Mouse (Mus musculus) hindbrain, embryonic 10.5 days (tissue): ENCODE measurements at regions not wholly inside any gene's neighbourhood (a gene's known extent, or its start where the extent isn't known, plus 50 kb on each side); places are given as distances from the start of the nearest gene placed in this dataset.
"Not testable (repeated sequence)": the region's sequence is repeated elsewhere in the genome, so short reads cannot be mapped to it uniquely, and the experiment has no call there.

ENCODE experiments used
- DNase-seq: peaks from one replicate; pipeline ENCODE4 v3.0.0-alpha.2; 2017; ENCODE audit warnings: low spot score
- H3K27ac ChIP-seq: fragments of 300-500 bp; sonication (generic); 2 replicates; pipeline ENCODE4 v1.5.1; 2016; ENCODE audit warnings: mild to moderate bottlenecking, moderate library complexity
- H3K27me3 ChIP-seq: fragments of 300-500 bp; sonication (generic); 2 replicates; pipeline ENCODE4 v1.6.1; 2016; ENCODE audit warnings: mild to moderate bottlenecking; ENCODE audit not compliant: poor library complexity, insufficient read depth, severe bottlenecking
- H3K36me3 ChIP-seq: fragments of 300-500 bp; sonication (generic); 2 replicates; pipeline ENCODE4 v1.6.1; 2016; ENCODE audit warnings: mild to moderate bottlenecking, moderate library complexity
- H3K4me1 ChIP-seq: fragments of 300-500 bp; sonication (generic); replicated peaks from 2 replicates; pipeline ENCODE4 v1.6.1; 2016; ENCODE audit warnings: mild to moderate bottlenecking
- H3K4me3 ChIP-seq: fragments of 300-500 bp; sonication (generic); 2 replicates; pipeline ENCODE4 v1.5.1; 2016; ENCODE audit warnings: mild to moderate bottlenecking, moderate library complexity
- H3K9me3 ChIP-seq: fragments of 300-500 bp; sonication (generic); 2 replicates; pipeline ENCODE4 v1.6.1; 2016; ENCODE audit warnings: mild to moderate bottlenecking, moderate library complexity
- WGBS: fragments of 180-500 bp; shearing (Covaris S2); methylation state at CpG from one replicate; pipeline ENCODE4 v1.1.7; 2016; 5-methylcytosine and 5-hydroxymethylcytosine counted together

DNA sequence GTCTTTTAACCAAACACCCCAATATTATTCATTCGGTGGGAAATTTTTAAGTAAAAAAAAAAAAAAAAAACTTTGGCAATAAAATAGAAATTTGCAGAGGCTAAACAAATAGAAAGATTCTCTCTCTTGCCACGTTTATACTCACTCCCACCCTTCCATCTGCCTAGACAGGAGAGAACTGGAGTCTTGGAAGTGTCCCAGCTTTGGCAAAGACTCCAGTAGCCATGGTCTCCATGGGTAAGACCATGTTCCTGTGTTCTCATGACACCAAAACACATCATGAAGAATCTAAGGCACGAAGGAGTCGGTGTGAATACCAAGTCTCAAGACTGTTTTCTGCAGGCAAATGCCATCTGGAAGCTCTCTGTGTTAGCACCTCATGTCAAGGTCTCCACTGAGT lies 84.8 kb upstream of the Ipo5 start:
- no peak for DNase-seq
- Histone ChIP-seq H3K27ac (no peak overlapping the region), H3K4me3 (no peak overlapping the region), H3K9me3 (no peaks in the 10 kb centered on the region), H3K4me1 (peaks cover 6% of the 10 kb centered on the region; the same call in 1 of the 2 replicates), H3K27me3 (no peaks in the 10 kb centered on the region), H3K36me3 (no peaks in the 10 kb centered on the region)
- 90% methylated on average over 4 of the region's 4 CpGs for WGBS

DNA sequence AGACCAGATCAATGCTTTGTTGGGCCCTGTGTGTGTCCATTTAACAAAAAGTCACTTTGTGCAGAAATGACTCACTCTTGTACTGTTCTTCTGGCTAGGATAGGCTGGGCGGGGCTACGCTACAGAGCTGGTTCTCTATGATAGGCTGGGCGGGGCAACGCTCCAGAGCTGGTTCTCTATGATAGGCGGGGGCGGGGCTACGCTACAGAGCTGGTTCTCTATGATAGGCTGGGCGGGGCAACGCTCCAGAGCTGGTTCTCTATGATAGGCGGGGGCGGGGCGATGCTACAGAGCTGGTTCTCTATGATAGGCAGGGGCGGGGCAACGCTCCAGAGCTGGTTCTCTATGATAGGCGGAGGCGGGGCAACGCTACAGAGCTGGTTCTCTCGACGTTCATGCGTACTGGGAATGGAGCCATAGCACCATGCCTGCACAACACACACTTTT lies 80.6 kb upstream of the Ipo5 start:
- not testable (repeated sequence) for H3K36me3 ChIP-seq, H3K27me3 ChIP-seq, H3K27ac ChIP-seq, H3K9me3 ChIP-seq, H3K4me3 ChIP-seq
- H3K4me1 ChIP-seq: peaks cover 11% of the 10 kb centered on the region
- WGBS: 29% methylated on average over 20 of the region's 20 CpGs
- DNase-seq: peak; percentile 50

DNA sequence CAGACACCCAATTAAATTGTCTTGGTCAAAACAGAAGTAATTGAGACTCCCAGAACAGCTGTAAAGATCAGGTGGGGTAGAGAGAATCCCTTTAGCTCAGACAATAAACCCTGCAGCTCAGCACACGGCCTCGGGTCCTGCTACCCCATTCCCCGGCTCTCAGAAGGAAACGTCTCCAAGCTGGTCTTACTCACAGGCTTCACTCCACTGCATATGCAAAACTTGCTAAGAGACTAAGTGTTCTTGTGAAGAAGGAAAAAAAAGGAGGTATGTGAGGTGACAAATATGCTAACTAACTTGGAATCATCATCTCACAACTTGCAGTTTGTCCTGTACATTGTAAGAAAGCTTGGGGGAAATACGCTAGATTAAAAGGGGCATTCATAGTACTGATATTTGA lies 79.6 kb upstream of the Ipo5 start:
- Histone ChIP-seq H3K36me3 (no peaks in the 10 kb centered on the region), H3K27me3 (no peaks in the 10 kb centered on the region), H3K4me3 (no peak overlapping the region), H3K4me1 (peaks cover 11% of the 10 kb centered on the region), H3K27ac (no peak overlapping the region), H3K9me3 (no peaks in the 10 kb centered on the region)
- 74% methylated on average over 5 of the region's 5 CpGs for WGBS
- no peak for DNase-seq

DNA sequence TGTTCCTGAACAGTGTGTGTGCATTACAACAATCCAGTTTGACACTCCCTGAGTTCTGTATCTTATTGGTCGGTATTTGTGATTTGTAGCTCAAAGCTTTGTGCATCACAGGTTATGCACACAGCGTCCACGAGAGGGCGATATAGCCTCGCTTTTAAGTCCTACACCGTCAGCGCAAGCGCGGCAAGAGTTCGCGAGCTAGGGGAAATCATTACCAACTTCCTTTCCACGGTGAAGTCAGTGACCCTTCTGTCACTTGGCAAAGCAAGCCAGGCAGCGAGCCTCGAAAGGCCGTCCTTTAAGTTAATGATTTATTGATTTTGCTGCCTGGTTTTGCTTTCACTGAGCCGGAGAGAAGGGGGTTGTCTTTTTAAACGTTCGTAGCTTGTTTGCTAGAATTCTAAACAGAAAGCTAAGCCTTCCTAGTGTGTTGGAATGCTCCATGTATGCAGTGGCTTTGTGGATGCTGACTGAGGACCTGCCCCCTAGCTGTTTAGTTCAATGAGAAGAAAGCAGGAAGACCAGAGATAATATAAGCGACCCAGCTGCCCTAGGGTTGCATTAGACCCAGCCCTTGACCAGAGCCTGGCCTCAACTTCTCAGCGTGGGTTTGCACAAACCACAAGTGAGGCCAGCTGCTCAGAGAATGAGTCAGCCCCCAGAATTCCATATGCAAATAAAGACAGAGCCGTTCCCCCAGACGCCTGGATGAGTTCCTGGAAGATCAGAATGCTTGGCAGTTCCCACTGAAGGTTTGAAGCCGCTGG lies 79.0 kb upstream of the Ipo5 start:
- H3K4me3 ChIP-seq: peak overlapping the region; percentile 35
- no peaks in the 10 kb centered on the region for H3K9me3 ChIP-seq
- peaks cover 11% of the 10 kb centered on the region for H3K4me1 ChIP-seq
- peak overlapping the region; percentile 74 for H3K27ac ChIP-seq
- H3K27me3 ChIP-seq: no peaks in the 10 kb centered on the region
- 9% methylated on average over 23 of the region's 23 CpGs for WGBS
- DNase-seq: peak; percentile 90
- no peaks in the 10 kb centered on the region for H3K36me3 ChIP-seq

DNA sequence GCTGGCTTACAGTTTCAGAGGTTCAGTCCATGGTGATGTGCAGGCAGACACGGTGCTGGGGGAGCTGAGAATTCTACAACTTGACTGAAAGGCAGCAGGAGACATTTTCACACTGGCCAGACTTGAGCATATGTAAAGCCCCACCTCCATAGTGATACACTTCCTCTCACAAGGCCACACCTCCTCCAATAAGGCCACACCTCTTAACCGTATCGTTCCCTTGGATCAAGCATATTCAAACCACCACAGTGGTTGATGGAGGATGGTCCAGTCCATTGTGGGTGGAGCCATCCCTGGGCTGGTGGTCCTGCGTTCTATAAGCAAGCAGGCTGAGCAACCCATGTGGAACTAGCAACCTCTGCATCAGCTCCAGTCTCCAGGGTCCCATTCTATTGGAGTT lies 76.2 kb upstream of the Ipo5 start:
- peaks cover 19% of the 10 kb centered on the region for H3K4me1 ChIP-seq
- H3K36me3 ChIP-seq: no peaks in the 10 kb centered on the region
- H3K27me3 ChIP-seq: no peaks in the 10 kb centered on the region
- no peak overlapping the region for H3K4me3 ChIP-seq
- no peak overlapping the region for H3K27ac ChIP-seq
- 87% methylated on average over 4 of the region's 4 CpGs for WGBS
- no peaks in the 10 kb centered on the region for H3K9me3 ChIP-seq
- no peak for DNase-seq

DNA sequence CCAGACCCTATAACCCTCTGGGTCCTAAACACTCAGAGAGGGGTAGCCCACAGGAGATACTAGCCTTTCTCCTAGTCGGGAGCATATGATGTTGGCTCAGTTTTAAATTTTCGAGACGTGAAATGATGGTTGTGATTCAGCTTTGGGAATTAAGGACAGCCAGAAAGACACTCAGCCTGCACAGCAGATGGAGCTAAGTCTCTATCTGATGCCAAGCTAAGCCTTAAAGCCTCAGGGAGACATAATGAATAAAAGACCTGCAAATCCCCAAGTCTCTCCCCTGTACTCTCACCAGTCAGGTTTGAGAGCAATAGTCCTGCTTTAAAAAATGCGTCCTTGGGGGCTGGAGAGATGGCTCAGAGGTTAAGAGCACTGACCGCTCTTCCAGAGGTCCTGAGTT lies 75.3 kb upstream of the Ipo5 start:
- peaks cover 25% of the 10 kb centered on the region for H3K4me1 ChIP-seq
- no peaks in the 10 kb centered on the region for H3K27me3 ChIP-seq
- no peak overlapping the region for H3K4me3 ChIP-seq
- no peaks in the 10 kb centered on the region for H3K9me3 ChIP-seq
- H3K27ac ChIP-seq: no peak overlapping the region
- WGBS: 81% methylated on average over 5 of the region's 5 CpGs
- no peak for DNase-seq
- H3K36me3 ChIP-seq: no peaks in the 10 kb centered on the region

DNA sequence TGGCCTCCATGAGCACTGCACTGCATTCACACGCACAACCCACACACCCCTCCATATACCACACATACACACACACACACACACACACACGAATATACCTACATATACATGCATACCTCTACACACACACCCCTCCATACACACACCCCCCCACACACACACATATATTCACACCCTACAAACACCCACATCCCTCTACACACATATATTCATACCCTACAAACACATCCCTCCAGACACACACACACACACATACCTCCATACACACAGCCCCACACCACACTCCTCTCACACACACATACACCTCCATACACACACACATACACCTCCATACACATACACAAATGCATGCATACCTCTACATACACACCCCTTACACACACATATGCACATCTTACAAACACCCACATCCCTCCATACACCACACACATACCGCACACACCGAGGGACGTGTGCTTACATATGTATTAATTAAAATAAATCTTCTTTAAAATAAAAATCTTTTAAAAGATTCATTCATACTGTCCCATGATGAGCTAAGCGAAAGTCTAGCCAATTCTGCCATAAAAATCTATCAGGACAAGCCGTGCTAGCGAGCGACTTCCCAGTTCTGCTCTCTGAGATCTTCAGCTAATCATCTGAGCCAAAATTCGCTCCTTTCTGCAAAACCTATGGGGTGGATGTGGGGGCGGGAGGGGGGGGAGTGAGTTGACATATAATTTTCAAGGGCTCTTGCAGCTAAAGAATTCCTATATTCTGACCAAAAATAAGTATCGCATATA lies 74.3 kb upstream of the Ipo5 start:
- H3K36me3 ChIP-seq: no peaks in the 10 kb centered on the region
- DNase-seq: no peak
- H3K4me1 ChIP-seq: peaks cover 25% of the 10 kb centered on the region
- no peaks in the 10 kb centered on the region for H3K27me3 ChIP-seq
- WGBS: 89% methylated on average over 12 of the region's 12 CpGs
- no peak overlapping the region for H3K27ac ChIP-seq
- H3K9me3 ChIP-seq: no peaks in the 10 kb centered on the region
- H3K4me3 ChIP-seq: no peak overlapping the region

DNA sequence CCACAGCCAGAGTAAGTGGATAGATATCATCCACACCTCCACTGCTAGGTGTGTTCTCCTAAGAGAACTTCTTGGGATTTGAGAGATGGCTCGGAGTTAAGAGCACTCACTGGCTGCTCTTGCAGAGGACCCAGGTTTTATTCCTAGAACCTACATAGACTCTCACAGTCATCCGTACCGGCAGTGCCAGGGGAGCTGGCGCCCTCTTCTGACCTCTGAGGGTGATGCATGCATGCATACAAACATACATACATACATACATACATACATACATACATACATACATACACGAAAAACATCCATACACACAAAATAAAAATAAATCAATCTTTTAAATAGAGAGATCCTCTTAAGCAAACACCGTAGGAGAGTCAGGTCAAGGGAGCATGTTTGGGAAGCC lies 70.1 kb upstream of the Ipo5 start:
- DNase-seq: no peak
- no peak overlapping the region for H3K27ac ChIP-seq
- WGBS: 86% methylated on average over 6 of the region's 6 CpGs
- no peak overlapping the region for H3K4me3 ChIP-seq
- H3K27me3 ChIP-seq: no peaks in the 10 kb centered on the region
- H3K4me1 ChIP-seq: peaks cover 16% of the 10 kb centered on the region
- no peaks in the 10 kb centered on the region for H3K9me3 ChIP-seq
- H3K36me3 ChIP-seq: no peaks in the 10 kb centered on the region

DNA sequence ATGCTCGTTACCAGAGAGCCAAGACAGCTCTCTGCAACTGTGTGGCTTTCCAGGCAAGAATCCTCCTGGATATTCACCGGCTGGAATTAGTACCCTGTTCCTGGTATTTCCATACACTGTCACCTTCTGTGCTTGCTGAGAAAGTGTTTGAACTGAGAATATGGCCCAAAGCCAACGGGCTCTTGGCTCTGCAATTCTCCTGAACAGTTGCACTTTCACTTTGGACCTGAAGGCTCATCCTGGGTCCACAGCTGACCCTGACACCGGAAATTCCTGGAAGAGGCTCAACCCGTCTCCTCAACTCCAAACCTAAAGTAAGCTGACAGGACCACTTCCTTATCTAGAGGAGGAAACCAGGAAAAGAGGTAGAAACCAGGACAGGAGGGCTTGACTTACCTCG lies 69.7 kb upstream of the Ipo5 start:
- Histone ChIP-seq H3K4me1 (peaks cover 20% of the 10 kb centered on the region), H3K36me3 (no peaks in the 10 kb centered on the region), H3K9me3 (no peaks in the 10 kb centered on the region), H3K27ac (no peak overlapping the region), H3K27me3 (no peaks in the 10 kb centered on the region), H3K4me3 (no peak overlapping the region)
- 90% methylated on average over 6 of the region's 6 CpGs for WGBS
- DNase-seq: no peak

DNA sequence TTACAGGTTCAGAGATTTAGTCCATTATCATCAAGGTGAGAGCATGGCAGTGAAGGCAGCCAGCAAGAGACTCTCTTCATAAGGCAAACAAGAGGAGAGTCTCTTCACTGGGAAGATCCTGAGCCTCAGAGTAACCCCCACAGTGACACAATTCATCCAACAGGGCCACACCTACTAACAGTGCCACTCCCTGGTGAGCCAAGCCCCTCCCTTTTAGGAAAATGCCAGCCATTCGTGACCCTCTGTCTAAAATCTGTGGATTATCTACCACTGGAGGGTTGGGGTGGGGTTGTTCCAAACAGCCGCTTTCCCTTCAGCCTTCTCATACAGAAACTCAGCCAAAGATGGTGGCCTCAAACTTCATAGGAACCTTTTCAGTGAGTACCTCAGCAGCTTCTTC lies 65.9 kb upstream of the Ipo5 start:
- H3K27ac ChIP-seq: no peak overlapping the region
- no peak overlapping the region for H3K4me3 ChIP-seq
- 68% methylated on average over 2 of the region's 2 CpGs for WGBS
- H3K27me3 ChIP-seq: no peaks in the 10 kb centered on the region
- H3K4me1 ChIP-seq: peaks cover 28% of the 10 kb centered on the region
- no peaks in the 10 kb centered on the region for H3K9me3 ChIP-seq
- H3K36me3 ChIP-seq: no peaks in the 10 kb centered on the region
- no peak for DNase-seq

DNA sequence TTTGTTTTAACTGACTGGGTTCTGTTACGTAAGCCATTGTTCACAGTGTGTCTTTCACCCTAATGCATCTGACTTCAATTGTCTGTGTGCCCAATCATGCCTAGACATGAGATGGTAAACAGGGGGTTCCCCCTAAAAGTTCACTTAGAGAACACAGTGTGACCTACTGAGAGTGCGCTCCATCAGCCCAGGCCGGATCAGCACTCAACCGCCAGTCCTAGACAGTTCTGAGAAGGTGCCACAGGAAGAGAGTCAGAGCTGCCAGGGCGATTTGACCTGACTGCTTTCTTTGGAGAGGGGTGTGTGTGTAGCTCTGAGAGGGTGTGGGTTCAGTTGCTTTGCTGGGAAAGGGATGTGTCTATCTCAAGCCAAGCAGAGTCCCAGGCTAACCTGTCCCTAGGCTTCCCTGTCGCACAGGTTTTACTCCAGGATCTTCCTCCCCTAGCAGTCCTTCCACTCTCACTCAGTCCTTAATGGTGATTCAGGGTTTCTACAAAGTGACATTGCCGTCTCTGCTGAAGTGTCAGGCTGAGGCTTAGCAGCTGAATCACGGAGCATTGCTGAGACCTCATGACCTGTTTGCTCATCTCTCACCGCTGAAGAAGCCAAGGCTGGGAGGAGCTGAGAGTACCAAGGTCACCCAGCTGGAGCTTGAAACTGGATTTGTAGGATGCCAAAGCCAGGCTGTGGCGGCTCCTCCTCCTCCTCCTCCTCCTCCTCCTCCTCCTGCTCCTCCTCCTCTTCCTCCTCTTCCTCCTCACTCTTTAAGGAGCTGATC lies 64.8 kb upstream of the Ipo5 start:
- Histone ChIP-seq H3K9me3 (no peaks in the 10 kb centered on the region), H3K27me3 (no peaks in the 10 kb centered on the region), H3K4me1 (peaks cover 26% of the 10 kb centered on the region), H3K36me3 (no peaks in the 10 kb centered on the region), H3K4me3 (no peak overlapping the region), H3K27ac (peak overlapping the region; percentile 12; the same call in 1 of the 2 replicates)
- 71% methylated on average over 10 of the region's 10 CpGs for WGBS
- no peak for DNase-seq

DNA sequence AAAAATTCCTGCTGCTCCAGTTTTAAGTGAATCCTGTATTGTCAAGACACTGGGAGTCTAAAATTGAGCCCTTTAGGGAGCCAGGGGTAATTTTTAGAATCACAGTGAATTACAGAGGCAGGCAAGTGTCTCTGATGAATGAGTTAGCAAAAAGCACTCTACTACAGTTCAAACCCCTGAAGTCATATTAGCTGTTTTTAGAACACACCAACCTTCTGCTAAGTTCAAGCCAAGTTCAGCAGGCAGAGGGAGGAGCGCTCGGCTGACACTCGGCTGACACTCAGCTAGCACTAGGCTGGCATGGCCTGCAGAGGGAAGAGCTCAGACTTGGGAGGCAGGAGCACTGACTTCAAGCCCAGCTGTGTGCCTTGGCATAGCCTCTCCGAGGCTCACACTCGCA lies 64.0 kb upstream of the Ipo5 start:
- H3K27me3 ChIP-seq: no peaks in the 10 kb centered on the region
- DNase-seq: no peak
- 77% methylated on average over 5 of the region's 5 CpGs for WGBS
- no peak overlapping the region for H3K4me3 ChIP-seq
- no peaks in the 10 kb centered on the region for H3K36me3 ChIP-seq
- H3K27ac ChIP-seq: no peak overlapping the region
- H3K4me1 ChIP-seq: peaks cover 26% of the 10 kb centered on the region
- no peaks in the 10 kb centered on the region for H3K9me3 ChIP-seq
